Mouse (Mus musculus) regulatory T cell (primary cell): ENCODE measurements around the gene Cldn10.
"Not testable (repeated sequence)": the region's sequence is repeated elsewhere in the genome, so short reads cannot be mapped to it uniquely, and the experiment has no call there.

ENCODE experiments used
- in situ Hi-C: fragments of 300-600 bp; cut with MboI, MseI; formaldehyde crosslinking; loops from one replicate; pipeline ENCODE4 v1.15.1; 2025; ENCODE audit warnings: high pct_unique_total_duplicates

Cldn10 gene

GRCm38 (mm10) chr14:118787621-118788020, at the start of gene Cldn10:
Gene Cldn10 (plus strand): TSS chr14:118787908.
- in situ Hi-C loops: no loop called here

- in situ Hi-C loops: no loop called here
Measured at GRCm38 (mm10) chr14:118741780-118742179, 45.9 kb upstream of the Cldn10 start.

- in situ Hi-C loops: no loop called here
Measured at GRCm38 (mm10) chr14:118742862-118743261, 44.8 kb upstream of the Cldn10 start.

- in situ Hi-C loops: no loop called here
Measured at GRCm38 (mm10) chr14:118749068-118749467, 38.6 kb upstream of the Cldn10 start.

GRCm38 (mm10) chr14:118749715-118750114, 38.0 kb upstream of the Cldn10 start:
- in situ Hi-C loops: no loop called here

GRCm38 (mm10) chr14:118750505-118751192, 37.1 kb upstream of the Cldn10 start:
- in situ Hi-C loops: no loop called here

GRCm38 (mm10) chr14:118751193-118751753, 36.4 kb upstream of the Cldn10 start:
- in situ Hi-C loops: no loop called here

GRCm38 (mm10) chr14:118756015-118756414, 31.7 kb upstream of the Cldn10 start:
- in situ Hi-C loops: no loop called here

GRCm38 (mm10) chr14:118756566-118756965, 31.1 kb upstream of the Cldn10 start:
- in situ Hi-C loops: no loop called here

- in situ Hi-C loops: not testable (repeated sequence)
Measured at GRCm38 (mm10) chr14:118763362-118763761, 24.3 kb upstream of the Cldn10 start.

- in situ Hi-C loops: no loop called here
Measured at GRCm38 (mm10) chr14:118763917-118764495, 23.7 kb upstream of the Cldn10 start.

GRCm38 (mm10) chr14:118765306-118765705, 22.4 kb upstream of the Cldn10 start:
- in situ Hi-C loops: loop anchor here (5.0 kb wide), 1 partner anchor 143 kb away; no protein-coding TSS in a partner anchor

- in situ Hi-C loops: loop anchor here (5.0 kb wide), 1 partner anchor 144 kb away; no protein-coding TSS in a partner anchor
Measured at GRCm38 (mm10) chr14:118765951-118766350, 21.8 kb upstream of the Cldn10 start.

- in situ Hi-C loops: loop anchor here (5.0 kb wide), 1 partner anchor 144 kb away; no protein-coding TSS in a partner anchor
Measured at GRCm38 (mm10) chr14:118766368-118766767, 21.3 kb upstream of the Cldn10 start.

- in situ Hi-C loops: loop anchor here (5.0 kb wide), 1 partner anchor 146 kb away; no protein-coding TSS in a partner anchor
Measured at GRCm38 (mm10) chr14:118767673-118768353, 19.9 kb upstream of the Cldn10 start.

GRCm38 (mm10) chr14:118768354-118768713, 19.4 kb upstream of the Cldn10 start:
- in situ Hi-C loops: loop anchor here (5.0 kb wide), 1 partner anchor 146 kb away; no protein-coding TSS in a partner anchor

GRCm38 (mm10) chr14:118773668-118774067, 14.0 kb upstream of the Cldn10 start:
- in situ Hi-C loops: loop anchor here (10.0 kb wide), 1 partner anchor 559 kb away; no protein-coding TSS in a partner anchor

GRCm38 (mm10) chr14:118774507-118775428, 12.9 kb upstream of the Cldn10 start:
- in situ Hi-C loops: loop anchor here (10.0 kb wide), 1 partner anchor 560 kb away; no protein-coding TSS in a partner anchor

GRCm38 (mm10) chr14:118775554-118775953, 12.2 kb upstream of the Cldn10 start:
- in situ Hi-C loops: loop anchor here (10.0 kb wide), 1 partner anchor 561 kb away; no protein-coding TSS in a partner anchor

GRCm38 (mm10) chr14:118776372-118776771, 11.3 kb upstream of the Cldn10 start:
- in situ Hi-C loops: loop anchor here (10.0 kb wide), 1 partner anchor 562 kb away; no protein-coding TSS in a partner anchor

- in situ Hi-C loops: loop anchor here (10.0 kb wide), 1 partner anchor 563 kb away; no protein-coding TSS in a partner anchor
Measured at GRCm38 (mm10) chr14:118777478-118777877, 10.2 kb upstream of the Cldn10 start.
